Mouse (Mus musculus): ENCODE data around the gene Pcnx2. TPM values are rescaled to one million over a fixed set of nuclear protein-coding genes. Genes with fewer than 3 reads are reported as not detected.

Gene Pcnx2
- polyA plus RNA-seq, 1 experiment from 2014 or later: 0.41 TPM

DNA sequence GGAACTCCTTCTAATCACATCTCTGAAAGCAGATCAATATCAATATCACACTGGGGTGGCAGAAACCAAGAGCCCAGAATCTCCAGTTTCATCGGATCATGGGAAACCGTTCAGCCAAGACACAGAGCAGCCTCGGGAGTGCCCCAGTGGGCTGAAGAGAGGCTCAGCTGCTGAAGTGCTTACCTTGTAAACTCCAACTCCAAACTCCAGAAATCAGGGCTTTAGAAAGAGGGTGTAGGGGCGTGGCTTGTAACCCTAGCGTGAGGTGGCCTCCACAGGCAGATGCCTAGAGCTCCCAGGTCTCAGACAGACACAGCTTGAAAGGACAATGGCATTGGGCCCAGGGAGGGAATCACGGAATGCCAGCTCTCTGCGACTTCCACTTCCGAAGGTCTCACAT, 170.3 kb downstream of the Pcnx2 start:
- ATAC-seq (ENCODE audit: insufficient read depth, low FRiP score): no peak
- H3K27me3 ChIP-seq (ENCODE audit: control insufficient read depth, insufficient read depth, low read length): no peaks in the 10 kb centered on the region
- no peak overlapping the region for H3K27ac ChIP-seq (ENCODE audit: low read length)
- no peaks in the 10 kb centered on the region for H3K9me3 ChIP-seq (replicated peaks; ENCODE audit: control insufficient read depth, low read length)
- H3K4me3 ChIP-seq (replicated peaks; ENCODE audit: low read length): no peak overlapping the region
- no peak overlapping the region for H3K4me2 ChIP-seq (ENCODE audit: low read depth, low read length)
- 43% methylated on average over 8 of the region's 8 CpGs for WGBS
- H3K4me1 ChIP-seq (ENCODE audit: control insufficient read depth, insufficient read depth, low read length): no peaks in the 10 kb centered on the region
- no peak overlapping the region for H3K9ac ChIP-seq (ENCODE audit: low read length)
- no peaks in the 10 kb centered on the region for H3K36me3 ChIP-seq (ENCODE audit: control insufficient read depth, insufficient read depth, low read length)

DNA sequence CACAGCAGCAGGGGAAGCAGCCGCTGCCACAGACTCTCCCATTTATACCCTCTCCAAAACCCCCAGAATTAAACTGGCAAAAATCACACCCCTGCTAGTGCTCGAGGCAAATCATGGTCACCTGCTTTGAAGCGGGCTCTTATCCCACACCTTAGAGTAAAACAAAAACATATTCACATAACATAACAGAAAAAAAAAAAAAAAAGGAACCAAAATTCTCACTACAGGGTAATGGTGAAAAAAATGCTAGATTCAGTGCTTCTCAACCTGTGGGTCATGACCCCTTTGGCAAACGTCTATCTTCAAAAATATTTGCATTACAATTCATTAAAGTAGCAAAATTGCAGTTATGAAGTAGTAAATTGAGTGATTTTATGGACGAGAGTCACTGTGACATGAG, 171.1 kb downstream of the Pcnx2 start:
- Histone ChIP-seq H3K4me2 (ENCODE audit: low read depth, low read length) (no peak overlapping the region), H3K27me3 (ENCODE audit: control insufficient read depth, insufficient read depth, low read length) (no peaks in the 10 kb centered on the region), H3K9me3 (replicated peaks; ENCODE audit: control insufficient read depth, low read length) (no peaks in the 10 kb centered on the region), H3K9ac (ENCODE audit: low read length) (no peak overlapping the region), H3K4me3 (replicated peaks; ENCODE audit: low read length) (no peak overlapping the region), H3K27ac (ENCODE audit: low read length) (no peak overlapping the region), H3K4me1 (ENCODE audit: control insufficient read depth, insufficient read depth, low read length) (no peaks in the 10 kb centered on the region), H3K36me3 (ENCODE audit: control insufficient read depth, insufficient read depth, low read length) (no peaks in the 10 kb centered on the region)
- no peak for ATAC-seq (ENCODE audit: insufficient read depth, low FRiP score)
- 75% methylated on average over 5 of the region's 5 CpGs for WGBS

DNA sequence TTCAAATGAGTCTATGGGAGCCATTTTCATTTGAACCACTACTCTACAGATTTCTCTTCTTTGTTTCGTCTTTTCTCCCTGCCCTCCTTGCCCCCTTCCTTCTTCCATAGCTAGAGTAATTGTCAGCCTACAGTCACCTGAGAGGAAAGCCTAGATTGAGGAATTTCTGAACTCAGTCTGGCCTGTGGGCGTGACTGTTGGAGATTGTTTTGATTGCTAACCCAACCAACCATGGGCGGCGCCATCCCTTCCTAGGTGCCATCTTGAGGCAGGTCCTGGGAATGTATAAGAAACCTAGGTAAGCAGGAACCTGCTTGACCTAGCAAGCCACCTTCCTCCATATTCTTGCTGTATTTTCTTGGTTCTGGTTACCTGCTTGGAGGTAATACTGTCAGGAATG, 172.0 kb downstream of the Pcnx2 start:
- Histone ChIP-seq H3K9me3 (replicated peaks; ENCODE audit: control insufficient read depth, low read length) (no peaks in the 10 kb centered on the region), H3K4me2 (ENCODE audit: low read depth, low read length) (no peak overlapping the region), H3K36me3 (ENCODE audit: control insufficient read depth, insufficient read depth, low read length) (no peaks in the 10 kb centered on the region), H3K9ac (ENCODE audit: low read length) (no peak overlapping the region), H3K4me1 (ENCODE audit: control insufficient read depth, insufficient read depth, low read length) (no peaks in the 10 kb centered on the region), H3K27ac (ENCODE audit: low read length) (no peak overlapping the region), H3K27me3 (ENCODE audit: control insufficient read depth, insufficient read depth, low read length) (no peaks in the 10 kb centered on the region), H3K4me3 (replicated peaks; ENCODE audit: low read length) (no peak overlapping the region)
- 94% methylated on average over 4 of the region's 4 CpGs for WGBS
- no peak for ATAC-seq (ENCODE audit: insufficient read depth, low FRiP score)

DNA sequence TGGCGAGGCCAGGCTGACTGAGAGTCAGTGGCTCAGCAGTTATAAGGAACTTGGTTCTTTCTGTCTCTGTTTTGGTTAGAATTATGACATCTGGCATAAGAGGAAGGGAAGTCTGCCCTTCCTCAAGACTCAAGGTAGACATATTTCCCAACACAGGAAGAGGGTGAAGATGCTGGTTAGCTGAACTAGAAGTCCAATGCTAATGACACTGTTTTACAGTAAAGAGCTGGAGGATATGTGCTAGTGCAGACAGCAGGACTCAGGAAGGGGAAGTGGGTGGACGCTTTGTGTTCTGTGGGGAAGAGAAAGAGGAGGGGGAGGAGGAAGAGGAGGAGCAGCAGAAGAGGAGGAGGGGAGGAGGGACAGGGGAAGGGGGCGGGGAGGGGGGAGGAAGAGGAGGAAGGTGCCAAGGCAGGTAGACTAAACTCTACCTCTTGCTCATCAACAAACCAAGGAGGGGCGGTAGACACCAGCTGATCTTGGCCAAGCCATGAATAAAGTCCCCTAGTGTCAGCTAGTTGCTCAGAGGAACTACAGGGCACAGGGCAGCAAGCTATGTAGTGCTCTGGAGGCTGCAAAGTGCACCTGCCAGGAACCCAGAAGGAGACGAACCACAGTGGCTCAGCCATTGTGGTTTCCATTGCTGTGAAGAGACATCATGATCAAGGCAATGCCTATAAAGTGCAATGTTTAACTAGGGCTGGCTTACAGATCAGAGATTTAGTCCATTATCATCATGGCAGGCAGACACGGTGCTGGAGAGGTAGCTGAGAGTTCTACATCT, 172.9 kb downstream of the Pcnx2 start:
- no peaks in the 10 kb centered on the region for H3K27me3 ChIP-seq (ENCODE audit: control insufficient read depth, insufficient read depth, low read length)
- 77% methylated on average over 6 of the region's 6 CpGs for WGBS
- no peaks in the 10 kb centered on the region for H3K4me1 ChIP-seq (ENCODE audit: control insufficient read depth, insufficient read depth, low read length)
- ATAC-seq (ENCODE audit: insufficient read depth, low FRiP score): no peak; the same call in 1 of the 2 replicates
- H3K4me2 ChIP-seq (ENCODE audit: low read depth, low read length): no peak overlapping the region
- H3K9me3 ChIP-seq (replicated peaks; ENCODE audit: control insufficient read depth, low read length): no peaks in the 10 kb centered on the region
- H3K9ac ChIP-seq (ENCODE audit: low read length): no peak overlapping the region
- no peak overlapping the region for H3K27ac ChIP-seq (ENCODE audit: low read length)
- H3K4me3 ChIP-seq (replicated peaks; ENCODE audit: low read length): no peak overlapping the region
- no peaks in the 10 kb centered on the region for H3K36me3 ChIP-seq (ENCODE audit: control insufficient read depth, insufficient read depth, low read length)

DNA sequence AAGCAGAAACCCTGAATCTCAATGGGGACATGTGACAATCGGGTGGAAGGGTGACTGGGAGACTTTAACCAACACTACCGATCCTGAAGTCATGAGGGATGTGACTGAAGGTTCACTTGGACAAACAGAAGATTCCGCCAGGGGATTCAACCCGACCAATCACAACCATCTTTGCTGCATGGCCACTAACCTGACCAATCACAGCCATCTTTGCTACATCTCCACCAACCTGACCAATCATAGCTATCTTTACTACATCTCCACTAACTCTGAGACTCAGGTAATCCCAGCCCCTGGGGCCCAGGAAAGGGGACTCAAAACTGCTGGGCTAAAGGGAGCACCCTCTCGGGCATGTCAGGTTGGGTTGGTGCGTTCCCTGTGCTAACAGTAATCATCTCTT, 174.7 kb downstream of the Pcnx2 start:
- no peak overlapping the region for H3K4me3 ChIP-seq (replicated peaks; ENCODE audit: low read length)
- ATAC-seq (ENCODE audit: insufficient read depth, low FRiP score): no peak
- H3K27ac ChIP-seq (ENCODE audit: low read length): no peak overlapping the region
- no peaks in the 10 kb centered on the region for H3K9me3 ChIP-seq (replicated peaks; ENCODE audit: control insufficient read depth, low read length)
- no peaks in the 10 kb centered on the region for H3K4me1 ChIP-seq (ENCODE audit: control insufficient read depth, insufficient read depth, low read length)
- H3K27me3 ChIP-seq (ENCODE audit: control insufficient read depth, insufficient read depth, low read length): no peaks in the 10 kb centered on the region
- H3K9ac ChIP-seq (ENCODE audit: low read length): no peak overlapping the region
- H3K4me2 ChIP-seq (ENCODE audit: low read depth, low read length): no peak overlapping the region
- H3K36me3 ChIP-seq (ENCODE audit: control insufficient read depth, insufficient read depth, low read length): no peaks in the 10 kb centered on the region
- WGBS: 87% methylated on average over 6 of the region's 6 CpGs

DNA sequence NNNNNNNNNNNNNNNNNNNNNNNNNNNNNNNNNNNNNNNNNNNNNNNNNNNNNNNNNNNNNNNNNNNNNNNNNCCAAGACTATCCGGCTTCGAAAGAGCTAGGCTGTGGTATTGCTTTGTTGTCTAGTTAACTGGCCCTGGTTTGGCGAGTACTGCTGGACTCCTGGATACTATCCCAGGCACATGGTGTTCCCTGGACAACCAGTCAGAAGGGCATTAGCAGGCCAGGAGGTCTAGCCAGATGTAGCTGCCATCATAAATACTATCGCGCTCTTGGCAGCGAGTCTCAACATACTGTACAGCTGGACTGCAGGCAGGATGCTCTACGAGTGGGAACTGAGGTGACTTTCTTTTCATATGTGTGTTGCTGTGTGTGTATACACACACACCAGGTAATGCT, 175.4 kb downstream of the Pcnx2 start:
- ATAC-seq (ENCODE audit: insufficient read depth, low FRiP score): no peak
- Histone ChIP-seq H3K27ac (ENCODE audit: low read length) (no peak overlapping the region), H3K9me3 (replicated peaks; ENCODE audit: control insufficient read depth, low read length) (no peaks in the 10 kb centered on the region), H3K9ac (ENCODE audit: low read length) (no peak overlapping the region), H3K27me3 (ENCODE audit: control insufficient read depth, insufficient read depth, low read length) (no peaks in the 10 kb centered on the region), H3K4me2 (ENCODE audit: low read depth, low read length) (no peak overlapping the region), H3K4me1 (ENCODE audit: control insufficient read depth, insufficient read depth, low read length) (no peaks in the 10 kb centered on the region), H3K36me3 (ENCODE audit: control insufficient read depth, insufficient read depth, low read length) (no peaks in the 10 kb centered on the region), H3K4me3 (replicated peaks; ENCODE audit: low read length) (no peak overlapping the region)
- WGBS: 87% methylated on average over 7 of the region's 7 CpGs

DNA sequence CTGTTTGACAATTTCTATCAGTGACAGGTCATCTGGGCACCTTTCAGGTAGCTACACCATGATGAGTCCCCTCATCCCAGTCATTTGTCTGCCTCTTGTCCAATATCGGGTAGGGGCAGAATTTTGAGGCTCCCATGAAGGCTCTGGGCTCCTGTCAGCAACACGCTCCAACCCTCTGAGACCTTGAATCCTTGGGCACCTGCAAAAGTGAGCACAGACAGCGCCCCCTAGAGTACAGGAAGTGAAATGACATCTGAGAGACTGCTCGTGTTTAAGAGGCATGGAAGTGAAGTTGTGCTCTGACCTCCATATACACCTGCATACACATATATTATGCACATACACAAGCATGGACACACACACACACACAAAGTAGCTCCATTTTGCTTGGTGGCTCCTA, 179.2 kb downstream of the Pcnx2 start:
- no peaks in the 10 kb centered on the region for H3K36me3 ChIP-seq (ENCODE audit: control insufficient read depth, insufficient read depth, low read length)

DNA sequence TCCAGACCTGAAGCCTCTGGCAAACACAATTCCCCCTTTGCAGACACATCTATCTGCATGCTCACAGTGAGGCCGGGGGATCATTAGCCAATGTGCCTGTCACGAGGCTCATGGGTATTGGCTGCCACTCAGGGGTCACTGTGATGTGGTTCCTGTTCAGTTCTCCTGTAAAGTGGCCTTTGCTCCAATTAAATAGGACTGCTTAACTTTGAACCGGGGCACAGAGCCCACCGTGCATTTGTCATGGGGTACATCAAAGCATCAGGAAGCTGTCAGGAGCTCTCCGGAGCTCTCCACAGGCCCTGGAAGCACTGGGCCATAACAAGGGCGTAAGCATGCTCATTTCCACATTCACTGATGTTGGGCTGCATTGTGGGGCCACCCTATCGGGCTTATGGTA, 181.5 kb downstream of the Pcnx2 start:
- Histone ChIP-seq H3K4me2 (ENCODE audit: low read depth, low read length) (no peak overlapping the region), H3K4me1 (ENCODE audit: control insufficient read depth, insufficient read depth, low read length) (no peaks in the 10 kb centered on the region), H3K9ac (ENCODE audit: low read length) (no peak overlapping the region), H3K36me3 (ENCODE audit: control insufficient read depth, insufficient read depth, low read length) (no peaks in the 10 kb centered on the region), H3K27me3 (ENCODE audit: control insufficient read depth, insufficient read depth, low read length) (no peaks in the 10 kb centered on the region), H3K4me3 (replicated peaks; ENCODE audit: low read length) (no peak overlapping the region), H3K9me3 (replicated peaks; ENCODE audit: control insufficient read depth, low read length) (no peaks in the 10 kb centered on the region), H3K27ac (ENCODE audit: low read length) (no peak overlapping the region)
- WGBS: 35% methylated on average over 7 of the region's 7 CpGs
- no peak for ATAC-seq (ENCODE audit: insufficient read depth, low FRiP score)

More for the DNA sequence above, 179.2 kb downstream of the Pcnx2 start:
- Histone ChIP-seq H3K4me1 (ENCODE audit: control insufficient read depth, insufficient read depth, low read length) (no peaks in the 10 kb centered on the region), H3K27ac (ENCODE audit: low read length) (no peak overlapping the region), H3K27me3 (ENCODE audit: control insufficient read depth, insufficient read depth, low read length) (no peaks in the 10 kb centered on the region), H3K4me2 (ENCODE audit: low read depth, low read length) (no peak overlapping the region), H3K9ac (ENCODE audit: low read length) (no peak overlapping the region), H3K9me3 (replicated peaks; ENCODE audit: control insufficient read depth, low read length) (no peaks in the 10 kb centered on the region), H3K4me3 (replicated peaks; ENCODE audit: low read length) (no peak overlapping the region)
- ATAC-seq (ENCODE audit: insufficient read depth, low FRiP score): no peak
- WGBS: 58% methylated on average over 4 of the region's 4 CpGs

DNA sequence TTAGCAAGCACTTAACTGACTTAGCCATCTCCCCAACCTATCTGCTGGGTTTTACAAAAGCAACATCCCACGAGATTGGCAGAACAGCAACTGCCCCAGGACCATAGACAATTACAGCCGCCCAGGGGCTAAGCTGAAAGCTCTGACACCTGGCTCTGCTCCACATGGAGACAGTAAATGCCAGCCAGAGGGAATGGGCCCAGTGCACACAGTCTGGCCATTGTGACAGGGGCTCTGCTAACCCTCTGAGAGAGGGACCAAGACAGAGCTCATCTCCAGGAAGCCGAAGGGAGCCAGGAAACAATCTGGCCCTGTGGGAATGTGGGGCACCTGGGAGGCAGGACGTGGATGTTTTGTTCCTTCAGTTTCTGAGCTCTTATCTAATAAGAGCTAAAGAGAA, 181.9 kb downstream of the Pcnx2 start:
- Histone ChIP-seq H3K9ac (ENCODE audit: low read length) (no peak overlapping the region), H3K27me3 (ENCODE audit: control insufficient read depth, insufficient read depth, low read length) (no peaks in the 10 kb centered on the region), H3K9me3 (replicated peaks; ENCODE audit: control insufficient read depth, low read length) (no peaks in the 10 kb centered on the region), H3K4me2 (ENCODE audit: low read depth, low read length) (no peak overlapping the region), H3K4me1 (ENCODE audit: control insufficient read depth, insufficient read depth, low read length) (no peaks in the 10 kb centered on the region), H3K36me3 (ENCODE audit: control insufficient read depth, insufficient read depth, low read length) (no peaks in the 10 kb centered on the region), H3K4me3 (replicated peaks; ENCODE audit: low read length) (no peak overlapping the region), H3K27ac (ENCODE audit: low read length) (no peak overlapping the region)
- ATAC-seq (ENCODE audit: insufficient read depth, low FRiP score): no peak
- WGBS: 42% methylated on average over 4 of the region's 4 CpGs
